Mouse (Mus musculus): ENCODE measurements around the gene Thoc2. TPM values are rescaled to one million over a fixed set of nuclear protein-coding genes. Genes with fewer than 3 reads are reported as not detected.

Thoc2 gene
- polyA plus RNA-seq, 1 experiment from 2014 or later, result 69.0 TPM

DNA sequence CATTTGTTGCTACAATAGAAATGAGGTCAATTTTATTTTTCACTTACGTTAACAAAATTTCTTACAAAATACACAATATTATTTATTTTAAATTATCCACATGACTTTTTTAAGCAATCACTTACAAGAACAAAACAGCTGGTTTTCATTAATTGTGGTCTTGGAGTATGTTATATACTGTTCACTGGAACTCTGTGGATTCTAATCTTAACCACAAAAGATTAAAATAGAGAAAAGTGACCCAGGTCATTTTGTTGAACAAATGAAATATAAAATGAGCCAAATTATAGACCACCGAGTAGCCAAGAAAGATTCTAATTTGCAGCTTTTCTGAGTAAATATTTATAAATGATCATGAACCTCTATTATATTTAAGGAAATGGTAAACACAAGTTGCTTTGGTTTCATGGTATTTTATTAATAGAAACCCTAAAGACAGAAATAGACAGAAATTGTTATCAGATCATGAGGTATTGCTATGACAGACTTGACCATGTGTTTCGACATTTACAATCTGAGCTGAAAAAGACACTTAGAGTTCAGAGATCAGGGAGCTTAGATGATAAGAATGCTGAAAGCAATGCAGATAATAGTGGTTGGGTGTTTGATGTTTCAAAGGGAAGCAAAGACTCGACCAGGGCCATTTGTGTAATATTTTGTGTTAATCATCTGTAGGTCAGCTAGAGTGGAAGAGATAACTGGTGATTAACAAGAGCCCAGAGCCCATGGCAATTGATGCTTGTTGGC is 35.5 kb downstream of the Thoc2 start:
- no peak overlapping the region for H3K27ac ChIP-seq (ENCODE audit: poor library complexity, severe bottlenecking)
- ATAC-seq (ENCODE audit: insufficient number of reproducible peaks, low FRiP score), result no peak
- H3K4me2 ChIP-seq, result no peak overlapping the region
- no peaks in the 10 kb centered on the region for H3K4me1 ChIP-seq (replicated peaks)
- H3K9me3 ChIP-seq (replicated peaks), result no peaks in the 10 kb centered on the region
- no peaks in the 10 kb centered on the region for H3K27me3 ChIP-seq (replicated peaks)
- 45% methylated on average over 4 of the region's 4 CpGs for WGBS
- H3K36me3 ChIP-seq, result no peaks in the 10 kb centered on the region
- no peak overlapping the region for H3K9ac ChIP-seq
- no peak overlapping the region for H3K4me3 ChIP-seq

DNA sequence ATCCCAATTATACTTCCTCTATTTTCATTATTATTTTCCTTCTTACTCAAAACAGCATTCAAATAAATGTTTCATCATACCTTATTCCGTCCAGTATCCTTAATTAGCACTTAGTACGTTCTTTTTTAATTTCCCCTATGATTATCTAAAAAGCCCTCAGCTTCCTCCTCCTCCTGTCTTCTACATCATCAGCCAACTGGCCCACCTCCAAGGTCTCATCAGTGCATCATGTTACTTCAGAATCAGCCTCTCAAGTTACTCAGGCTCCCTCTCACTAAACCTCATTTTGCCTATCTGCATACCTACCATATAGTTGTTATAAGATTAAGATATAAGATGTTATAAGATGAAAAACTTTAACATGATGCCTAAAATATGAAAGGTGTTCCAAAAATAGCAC is 43.9 kb downstream of the Thoc2 start:
- ATAC-seq (ENCODE audit: insufficient number of reproducible peaks, low FRiP score), result no peak
- H3K9me3 ChIP-seq (replicated peaks), result no peaks in the 10 kb centered on the region
- H3K9ac ChIP-seq, result no peak overlapping the region
- no peaks in the 10 kb centered on the region for H3K27me3 ChIP-seq (replicated peaks)
- 83% methylated on average over 2 of the region's 2 CpGs for WGBS
- no peak overlapping the region for H3K4me2 ChIP-seq
- no peaks in the 10 kb centered on the region for H3K36me3 ChIP-seq
- H3K27ac ChIP-seq (ENCODE audit: poor library complexity, severe bottlenecking), result no peak overlapping the region
- H3K4me1 ChIP-seq (replicated peaks), result no peaks in the 10 kb centered on the region
- H3K4me3 ChIP-seq, result no peak overlapping the region

DNA sequence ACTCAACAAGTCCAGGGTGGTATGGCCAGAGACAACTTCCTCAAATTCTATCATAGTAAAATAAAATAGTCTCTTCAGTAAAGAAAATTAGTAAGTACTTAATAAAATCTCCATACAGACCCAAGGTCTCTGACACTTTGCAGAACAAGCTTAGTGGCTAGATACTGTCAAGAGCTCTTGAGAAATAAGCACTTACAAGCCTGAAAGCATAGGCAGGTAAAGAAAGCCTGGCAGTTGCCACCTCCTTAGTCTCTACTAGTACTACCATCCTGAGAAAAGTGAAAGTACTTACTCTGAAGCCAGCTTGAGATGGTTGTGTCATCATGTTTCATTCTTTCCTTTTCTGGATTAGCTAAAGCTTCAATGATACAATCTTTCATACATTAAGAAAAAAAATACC is 82.7 kb downstream of the Thoc2 start:
- H3K9ac ChIP-seq, result no peak overlapping the region
- no peaks in the 10 kb centered on the region for H3K27me3 ChIP-seq (replicated peaks)
- no peak for ATAC-seq (ENCODE audit: insufficient number of reproducible peaks, low FRiP score)
- peaks cover 9% of the 10 kb centered on the region for H3K36me3 ChIP-seq
- H3K4me2 ChIP-seq, result no peak overlapping the region
- no peaks in the 10 kb centered on the region for H3K9me3 ChIP-seq (replicated peaks)
- H3K4me1 ChIP-seq (replicated peaks), result no peaks in the 10 kb centered on the region
- no peak overlapping the region for H3K4me3 ChIP-seq
- H3K27ac ChIP-seq (ENCODE audit: poor library complexity, severe bottlenecking), result no peak overlapping the region

DNA sequence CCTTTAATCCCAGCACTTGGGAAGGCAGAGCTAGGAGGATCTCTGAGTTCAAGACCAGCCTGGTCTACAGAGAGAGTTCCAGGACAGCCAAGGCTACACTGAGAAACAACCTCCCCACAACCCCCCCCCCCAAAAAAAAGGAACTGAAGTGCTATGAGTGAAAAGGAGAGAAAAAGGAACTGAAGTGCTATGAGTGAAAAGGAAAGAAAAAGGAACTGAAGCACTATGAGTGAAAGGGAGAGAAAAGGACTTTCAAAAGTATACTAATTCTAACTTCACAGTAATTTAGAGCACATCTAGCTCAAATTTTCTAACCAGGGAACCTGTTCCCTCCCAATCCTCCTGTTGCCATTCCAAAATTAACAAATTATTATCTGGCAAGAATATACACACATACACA is 114.9 kb downstream of the Thoc2 start:
- ATAC-seq (ENCODE audit: insufficient number of reproducible peaks, low FRiP score), result no peak
- no peak overlapping the region for H3K4me2 ChIP-seq
- no peaks in the 10 kb centered on the region for H3K9me3 ChIP-seq (replicated peaks)
- H3K36me3 ChIP-seq, result no peaks in the 10 kb centered on the region
- no peak overlapping the region for H3K9ac ChIP-seq
- no peaks in the 10 kb centered on the region for H3K4me1 ChIP-seq (replicated peaks)
- no peak overlapping the region for H3K27ac ChIP-seq (ENCODE audit: poor library complexity, severe bottlenecking)
- no peaks in the 10 kb centered on the region for H3K27me3 ChIP-seq (replicated peaks)
- no peak overlapping the region for H3K4me3 ChIP-seq

DNA sequence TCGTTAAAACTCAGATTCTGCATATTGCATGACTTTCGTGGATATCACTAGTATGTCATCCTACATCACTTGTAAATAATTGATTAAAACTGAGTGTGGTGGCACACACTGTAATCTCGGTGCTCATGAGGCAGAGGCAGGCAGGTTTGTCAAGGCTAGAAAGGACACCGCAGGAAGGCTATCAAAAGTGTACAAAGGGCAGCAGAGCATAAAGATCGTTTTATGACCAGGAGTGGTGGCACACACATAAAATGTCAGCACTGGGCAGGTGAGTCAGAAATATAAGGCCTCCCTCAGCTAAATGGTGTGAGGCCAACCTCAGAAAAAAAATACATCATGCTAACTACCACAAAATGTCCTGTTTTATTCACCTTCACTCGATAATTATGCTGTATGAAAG is 127.2 kb downstream of the Thoc2 start:
- Histone ChIP-seq H3K27me3 (replicated peaks) (no peaks in the 10 kb centered on the region), H3K9me3 (replicated peaks) (no peaks in the 10 kb centered on the region), H3K4me3 (no peak overlapping the region), H3K4me2 (no peak overlapping the region), H3K9ac (no peak overlapping the region), H3K4me1 (replicated peaks) (no peaks in the 10 kb centered on the region), H3K27ac (ENCODE audit: poor library complexity, severe bottlenecking) (no peak overlapping the region), H3K36me3 (no peaks in the 10 kb centered on the region)
- WGBS, result 82% methylated on average over 6 of the region's 6 CpGs
- ATAC-seq (ENCODE audit: insufficient number of reproducible peaks, low FRiP score), result no peak

Small RNAs within 50 kb of the gene (microRNA-seq; reads per million reads assigned to microRNA genes)
- gene Gm44490, result not detected

Other genes starting within 250 kb of the Thoc2 start
- gene Xiap, start 139.0 kb upstream of the Thoc2 start, polyA plus RNA-seq (2016; fragmentation: Nextera tagmentation; extraction: Ambion mirVana), result 11.5 and 12.1 TPM in 2 replicates
- gene Stag2, start 228.6 kb upstream of the Thoc2 start, polyA plus RNA-seq (2016; fragmentation: Nextera tagmentation; extraction: Ambion mirVana), result 42.7 and 48.2 TPM in 2 replicates